Mouse (Mus musculus) lung, adult 2 months (tissue): ENCODE data around the gene Rap1gap. TPM values are rescaled to one million over a fixed set of nuclear protein-coding genes. Genes with fewer than 3 reads are reported as not detected.
A peak's percentile ranks its signal among the peaks of the same experiment; 100 is the strongest.

Experiments used
- DNase-seq: peaks from one replicate; pipeline ENCODE4 v3.0.0; 2022
- H3K4me1 ChIP-seq: fragments of 200-500 bp; 2 replicates; pipeline ENCODE4 v1.6.1; 2011; ENCODE audit warnings: low read length; ENCODE audit not compliant: control insufficient read depth, insufficient read depth
- H3K4me3 ChIP-seq: fragments of 200-500 bp; replicated peaks from 2 replicates; pipeline ENCODE3; 2011; ENCODE audit warnings: low read depth, mild to moderate bottlenecking, control low read depth, low read length; ENCODE audit errors: extremely low read depth
- CTCF ChIP-seq: fragments of 200-500 bp; IDR thresholded peaks from 2 replicates; pipeline ENCODE4 v1.5.1; 2011; ENCODE audit warnings: mild to moderate bottlenecking, low read length, control low read depth; ENCODE audit not compliant: insufficient read depth
- POLR2A ChIP-seq: fragments of 200-500 bp; IDR thresholded peaks from 2 replicates; pipeline ENCODE4 v1.6.1; 2011; ENCODE audit warnings: low read depth, mild to moderate bottlenecking, control low read depth, low read length, borderline replicate concordance; ENCODE audit errors: extremely low read depth
- WGBS: fragments of 180-500 bp; shearing (Covaris S2); methylation state at CpG from one replicate; pipeline ENCODE4 v1.1.7; 2018; 5-methylcytosine and 5-hydroxymethylcytosine counted together
- polyA plus RNA-seq: library from polyadenylated mRNA; depleted of rRNA; stranded (reverse); fragments of >200 nt; gene quantifications from 2 replicates; pipeline ENCODE4 v1.2.3, GENCODE M21; 2012

Rap1gap gene
- polyA plus RNA-seq, 1 experiment: 68.3 TPM

DNA sequence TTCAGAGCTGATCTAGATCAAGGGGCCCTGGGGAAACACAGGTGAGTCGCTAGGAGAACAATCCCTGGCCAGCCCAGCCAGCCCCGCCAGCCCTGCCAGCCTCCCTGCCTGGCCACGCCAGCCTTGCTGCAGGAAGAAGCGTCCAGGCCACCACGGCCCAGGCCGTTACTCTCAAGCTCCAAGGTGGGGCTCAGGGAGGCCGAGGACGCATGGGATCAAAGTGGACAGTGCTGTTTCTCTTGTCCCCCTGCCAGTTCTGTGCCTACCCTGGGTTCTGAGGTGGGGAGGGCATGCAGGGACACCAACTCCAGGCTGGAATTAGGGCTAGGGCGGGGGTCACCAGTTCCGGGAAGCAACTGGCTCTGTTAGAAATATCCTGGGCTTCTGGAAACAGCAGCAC, 67.4 kb downstream of the Rap1gap start:
- Histone ChIP-seq H3K4me1 (no peaks in the 10 kb centered on the region), H3K4me3 (no peak overlapping the region)
- DNase-seq: no peak
- TF ChIP-seq POLR2A (no peak), CTCF (no peak)
- 64% methylated on average over 10 of the region's 10 CpGs for WGBS

DNA sequence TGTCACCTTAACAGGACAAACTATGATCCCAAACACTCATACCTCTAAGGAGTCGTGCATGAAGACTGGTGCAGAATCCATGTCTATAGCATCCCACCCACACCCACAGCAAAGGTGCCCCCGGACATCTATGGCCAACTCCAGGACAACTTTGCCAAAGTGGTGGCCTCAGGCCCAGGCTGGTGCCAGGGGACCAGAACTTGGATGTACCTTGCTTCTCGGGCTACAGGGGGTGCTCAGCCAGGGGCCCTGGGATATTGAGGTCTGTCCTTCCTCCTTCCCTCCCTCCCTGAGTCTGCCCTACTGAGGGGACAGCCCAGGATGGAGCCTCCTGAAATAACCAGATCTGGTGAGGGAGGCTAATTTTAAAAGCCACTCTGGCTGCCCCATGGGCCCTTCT, 67.8 kb downstream of the Rap1gap start:
- H3K4me1 ChIP-seq: no peaks in the 10 kb centered on the region
- H3K4me3 ChIP-seq: no peak overlapping the region
- TF ChIP-seq POLR2A: no peak
- no peak for TF ChIP-seq CTCF
- 87% methylated on average over 3 of the region's 3 CpGs for WGBS
- no peak for DNase-seq

DNA sequence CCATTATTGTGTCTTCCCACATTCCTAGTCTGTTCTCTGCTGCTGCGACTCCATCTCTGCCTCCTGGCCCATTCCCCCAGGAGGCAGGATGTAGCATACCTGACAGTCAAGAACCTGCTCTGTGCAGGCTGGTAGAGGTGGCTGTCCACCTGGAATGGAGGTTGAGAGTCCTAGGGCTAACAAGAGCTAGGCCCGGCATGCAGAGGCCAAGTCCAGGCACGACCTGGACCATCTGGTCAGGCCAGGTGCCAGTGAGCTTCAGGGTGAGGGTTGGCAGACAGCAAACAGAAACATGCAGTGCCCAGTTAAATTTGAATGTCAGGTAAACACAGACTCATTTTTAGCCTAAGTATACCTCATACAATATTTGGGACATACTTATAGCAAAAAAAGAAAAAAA, 68.4 kb downstream of the Rap1gap start:
- DNase-seq: no peak
- no peak overlapping the region for H3K4me3 ChIP-seq
- TF ChIP-seq CTCF (no peak), POLR2A (no peak)
- no peaks in the 10 kb centered on the region for H3K4me1 ChIP-seq
- WGBS: 81% methylated on average over 3 of the region's 3 CpGs

DNA sequence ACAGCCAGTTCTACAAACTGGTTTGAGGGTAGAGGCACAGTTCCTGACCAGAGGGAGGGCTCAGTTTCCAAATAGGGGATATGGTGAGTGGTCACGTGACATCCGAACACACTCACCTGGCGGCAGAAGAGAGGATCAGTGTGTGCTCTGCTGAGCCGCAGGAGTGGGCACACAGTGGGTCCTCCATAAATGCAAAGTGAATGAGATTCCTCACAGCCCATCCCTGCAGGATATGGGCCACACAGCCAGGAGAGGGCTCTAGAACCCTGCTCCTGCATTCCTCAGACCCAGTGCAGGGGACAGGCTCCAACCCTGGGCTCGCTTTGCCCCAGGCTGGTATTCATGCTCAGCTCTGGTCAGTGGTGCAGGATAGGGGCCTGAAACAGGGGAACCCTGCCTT, 68.9 kb downstream of the Rap1gap start:
- WGBS: 65% methylated on average over 5 of the region's 5 CpGs
- TF ChIP-seq CTCF (peak; percentile 18; the same call in 1 of the 2 replicates), POLR2A (no peak)
- H3K4me1 ChIP-seq: no peaks in the 10 kb centered on the region
- no peak for DNase-seq
- no peak overlapping the region for H3K4me3 ChIP-seq

DNA sequence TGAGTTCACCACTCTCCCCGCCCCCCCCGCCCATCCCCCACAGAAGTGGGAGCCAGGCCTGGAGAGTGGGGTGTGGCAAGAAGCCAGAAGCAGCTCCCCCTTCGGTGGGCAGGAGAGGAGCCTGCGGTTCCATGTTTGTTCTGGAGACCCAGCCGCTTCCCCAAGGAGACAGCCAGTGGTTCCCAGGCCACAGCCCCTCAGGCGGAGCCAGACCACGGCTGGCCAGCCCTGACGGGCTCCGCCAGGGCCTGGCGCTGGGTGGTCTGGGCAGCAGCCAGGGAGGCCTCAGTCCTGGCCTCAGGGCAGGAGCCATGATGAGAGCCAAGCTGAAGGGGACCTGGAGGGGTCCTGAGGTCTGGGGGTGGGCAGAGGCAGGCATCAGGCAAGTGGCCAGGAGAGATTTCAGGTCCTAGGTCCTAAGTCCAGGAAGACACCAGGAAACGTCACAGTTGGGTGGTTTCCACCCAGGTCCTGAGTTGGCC, 71.7 kb downstream of the Rap1gap start:
- Histone ChIP-seq H3K4me1 (no peaks in the 10 kb centered on the region), H3K4me3 (no peak overlapping the region)
- DNase-seq: no peak
- TF ChIP-seq POLR2A: no peak
- TF ChIP-seq CTCF: no peak
- WGBS: 47% methylated on average over 10 of the region's 11 CpGs

DNA sequence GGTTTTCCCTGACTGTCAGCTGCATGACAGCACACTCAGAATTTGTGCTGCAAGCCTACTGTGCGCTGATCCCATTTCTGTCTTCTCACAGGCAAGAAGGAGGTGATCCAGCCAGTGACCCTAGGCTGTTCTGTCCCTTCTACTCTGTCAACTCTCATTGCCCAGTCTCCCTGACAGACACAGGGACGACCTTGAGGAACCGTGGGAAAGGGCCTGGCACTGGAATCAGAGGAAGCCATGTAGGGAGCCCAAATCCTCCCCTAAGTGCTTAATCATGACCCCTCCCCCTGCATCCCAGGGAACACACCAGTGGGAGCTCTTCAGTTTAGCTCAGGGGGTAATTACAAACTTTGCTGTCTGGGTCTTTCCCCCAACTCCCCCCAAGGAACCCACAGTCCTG, 73.2 kb downstream of the Rap1gap start:
- no peaks in the 10 kb centered on the region for H3K4me1 ChIP-seq
- TF ChIP-seq POLR2A (no peak), CTCF (no peak)
- no peak overlapping the region for H3K4me3 ChIP-seq
- DNase-seq: no peak
- WGBS: 69% methylated on average over 3 of the region's 3 CpGs

DNA sequence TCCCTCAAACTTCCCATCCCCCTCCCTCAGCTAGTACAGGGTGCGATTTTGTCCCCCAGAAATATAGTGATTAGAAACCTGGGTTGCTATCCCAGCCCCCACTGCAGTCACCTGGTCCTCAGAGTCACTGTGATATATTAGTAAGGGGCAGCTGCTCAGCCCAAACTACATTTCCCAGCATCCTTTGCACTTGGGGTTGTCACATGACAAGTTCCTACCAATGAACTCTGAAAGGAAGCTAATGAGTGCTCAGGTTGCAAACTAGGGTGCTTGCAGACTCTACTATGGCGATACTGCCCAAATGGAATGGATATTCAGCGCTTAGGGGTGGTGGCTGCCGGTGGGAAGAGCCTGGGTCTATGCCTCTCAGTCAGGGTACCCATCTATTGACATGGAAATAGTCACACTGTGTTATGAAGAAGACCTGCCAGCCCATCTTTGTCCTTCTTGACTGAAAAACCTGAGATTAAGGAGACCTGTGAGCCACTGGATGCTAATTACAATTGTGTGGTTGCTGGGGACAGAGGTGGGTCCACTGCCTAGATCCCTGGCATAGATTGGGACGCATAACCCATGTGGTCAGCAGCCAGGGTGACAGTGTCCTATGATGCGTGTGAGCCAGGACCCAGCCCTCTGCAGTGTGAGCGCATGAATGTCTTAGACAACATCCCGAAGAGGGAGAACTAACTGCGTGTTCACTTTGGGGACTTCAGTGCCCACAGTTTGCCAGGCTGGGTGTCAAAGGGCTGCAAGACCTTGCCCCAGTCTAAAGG, 74.8 kb downstream of the Rap1gap start:
- H3K4me3 ChIP-seq: no peak overlapping the region
- no peaks in the 10 kb centered on the region for H3K4me1 ChIP-seq
- 54% methylated on average over 9 of the region's 9 CpGs for WGBS
- no peak for TF ChIP-seq CTCF
- TF ChIP-seq POLR2A: no peak
- no peak for DNase-seq

DNA sequence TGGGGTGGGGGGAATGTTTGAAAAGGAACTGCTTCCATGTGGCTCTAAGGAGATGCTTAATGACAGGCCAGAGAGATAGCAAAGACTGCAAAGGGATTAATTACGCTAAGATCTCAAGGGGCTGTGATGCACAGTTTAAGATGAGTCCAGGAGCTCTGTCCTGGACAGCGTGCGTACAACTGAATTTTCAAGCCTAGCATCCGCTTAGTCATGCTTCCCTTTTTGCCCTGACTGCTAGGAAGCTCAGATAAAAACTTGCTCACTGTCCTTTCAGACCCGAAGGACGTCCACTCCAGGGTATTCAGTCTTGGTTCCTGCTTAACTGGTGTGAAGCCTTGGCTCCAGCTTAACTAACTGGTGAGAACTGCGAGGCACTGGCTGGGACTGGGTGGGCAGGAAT, 75.8 kb downstream of the Rap1gap start:
- TF ChIP-seq POLR2A (no peak), CTCF (no peak)
- no peak overlapping the region for H3K4me3 ChIP-seq
- DNase-seq: no peak
- 74% methylated on average over 7 of the region's 7 CpGs for WGBS
- no peaks in the 10 kb centered on the region for H3K4me1 ChIP-seq

DNA sequence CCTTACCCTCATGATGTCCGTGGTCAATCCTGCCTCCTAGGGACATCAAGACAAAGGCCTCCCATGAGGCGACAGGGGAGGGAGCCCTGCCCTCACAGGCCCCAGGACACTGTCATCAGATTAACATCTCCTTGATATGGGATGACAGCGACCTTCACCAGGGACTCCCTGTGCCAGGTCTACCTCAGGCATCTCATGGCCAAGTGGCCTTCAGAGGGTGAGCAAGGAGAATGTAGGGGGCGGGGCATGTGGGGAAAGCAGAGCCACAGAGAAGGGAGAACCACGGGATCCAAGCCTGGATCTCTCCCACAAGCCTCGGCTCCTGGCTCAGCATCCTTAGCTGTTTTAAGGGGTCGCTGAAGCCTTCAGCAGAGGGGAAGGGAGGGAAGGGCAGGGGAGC, 79.3 kb downstream of the Rap1gap start:
- Histone ChIP-seq H3K4me3 (no peak overlapping the region), H3K4me1 (no peaks in the 10 kb centered on the region)
- DNase-seq: no peak
- WGBS: 59% methylated on average over 7 of the region's 7 CpGs
- no peak for TF ChIP-seq POLR2A
- TF ChIP-seq CTCF: no peak

DNA sequence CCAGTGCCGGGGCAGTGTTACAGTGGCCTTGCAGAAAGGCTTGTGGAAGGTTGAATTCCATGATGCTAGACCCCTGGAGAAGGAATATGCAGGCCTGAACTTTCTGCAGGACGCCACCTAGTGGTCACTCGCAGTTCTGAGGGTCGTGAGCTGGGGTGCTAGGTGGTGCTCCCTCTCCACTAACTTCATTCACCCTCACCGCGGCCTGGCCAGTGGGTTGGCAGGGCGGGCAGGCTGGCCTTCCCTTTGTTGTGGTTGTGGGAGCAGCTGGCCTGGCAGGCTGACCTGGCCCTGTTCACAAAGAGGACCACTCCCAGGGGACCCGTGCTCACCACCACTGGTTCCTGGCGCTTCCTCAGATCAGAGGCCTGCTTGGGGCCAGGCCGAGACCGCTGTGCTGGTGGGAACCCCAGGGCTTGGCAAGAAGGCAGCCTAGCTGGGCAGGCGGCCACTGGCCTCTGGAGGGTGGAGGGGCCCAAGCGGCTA, 80.0 kb downstream of the Rap1gap start:
- TF ChIP-seq CTCF: peak; percentile 58
- no peak for TF ChIP-seq POLR2A
- no peak for DNase-seq
- peaks cover 3% of the 10 kb centered on the region; the same call in 1 of the 2 replicates for H3K4me1 ChIP-seq
- 62% methylated on average over 13 of the region's 13 CpGs for WGBS
- H3K4me3 ChIP-seq: no peak overlapping the region
